Mouse (Mus musculus): ENCODE results near the gene Abca13.

GRCm38 (mm10) chr11:9727810-9728490 lies 536.2 kb downstream of the Abca13 start:
- no peak for TF ChIP-seq CTCF (IDR thresholded peaks at IDR 0.05; ENCODE audit: low read depth, low read length)
- no peak for TF ChIP-seq POLR2A (IDR thresholded peaks at IDR 0.05; ENCODE audit: borderline replicate concordance, low read depth, low read length)
